Mouse (Mus musculus) activated CD4-positive, CD25-positive, alpha-beta regulatory T cell, adult 4 months (primary cell): ENCODE results near the gene 9230112D13Rik. TPM values are rescaled to one million over a fixed set of nuclear protein-coding genes. Genes with fewer than 3 reads are reported as not detected.

Experiments
- ATAC-seq: one replicate; pipeline ENCODE4 v1.8.0; 2017
- polyA plus RNA-seq, 2 experiments: library from polyadenylated mRNA; unstranded; fragments of 100-300 nt; shearing (Covaris generic); gene quantifications; one replicate each; pipeline ENCODE4 v1.2.1; 2017

Gene 9230112D13Rik
- not detected for polyA plus RNA-seq

- no peak for ATAC-seq
Measured at GRCm38 (mm10) chr14:34522701-34523100, at the start of gene 9230112D13Rik. 9230112D13Rik (minus strand) TSS chr14:34522801.

DNA sequence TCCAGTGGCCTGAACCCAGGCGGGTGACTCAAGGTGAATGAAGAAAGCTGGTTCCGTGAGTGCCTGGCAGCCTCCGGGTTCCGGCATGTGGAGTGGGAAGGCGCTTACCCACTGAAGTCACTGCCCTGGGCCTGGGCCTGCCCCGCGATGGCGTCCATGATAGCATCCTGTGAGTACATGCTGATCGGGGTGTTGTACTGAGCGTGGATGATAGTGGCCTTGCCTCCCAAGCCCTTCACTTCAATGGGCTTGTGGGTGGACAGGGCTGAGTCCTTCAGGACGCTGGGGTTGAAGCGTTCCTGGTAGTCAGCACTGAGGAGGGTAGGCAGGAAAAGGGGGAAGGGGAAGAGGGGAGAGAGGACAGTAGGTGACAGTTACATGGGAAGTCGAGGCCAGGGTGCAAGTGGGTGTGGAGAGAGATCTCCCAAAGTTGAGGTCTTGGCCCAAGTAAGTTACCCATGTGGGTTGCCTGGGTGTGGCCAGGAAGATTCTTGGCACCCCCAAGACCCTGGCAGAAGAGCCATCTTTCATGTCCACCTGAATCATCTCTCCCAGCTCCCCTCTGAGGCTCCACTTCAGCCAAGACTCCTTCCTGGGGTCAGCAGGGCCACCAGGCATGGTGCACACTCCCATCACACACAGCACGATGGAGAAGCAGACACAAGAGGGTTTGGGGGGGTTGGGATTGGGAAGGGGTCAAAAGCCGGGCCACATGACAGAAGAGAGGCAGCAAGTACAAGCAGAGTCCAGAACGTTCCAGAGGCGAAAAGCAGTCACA lies 49.2 kb upstream of the 9230112D13Rik start:
- no peak for ATAC-seq

DNA sequence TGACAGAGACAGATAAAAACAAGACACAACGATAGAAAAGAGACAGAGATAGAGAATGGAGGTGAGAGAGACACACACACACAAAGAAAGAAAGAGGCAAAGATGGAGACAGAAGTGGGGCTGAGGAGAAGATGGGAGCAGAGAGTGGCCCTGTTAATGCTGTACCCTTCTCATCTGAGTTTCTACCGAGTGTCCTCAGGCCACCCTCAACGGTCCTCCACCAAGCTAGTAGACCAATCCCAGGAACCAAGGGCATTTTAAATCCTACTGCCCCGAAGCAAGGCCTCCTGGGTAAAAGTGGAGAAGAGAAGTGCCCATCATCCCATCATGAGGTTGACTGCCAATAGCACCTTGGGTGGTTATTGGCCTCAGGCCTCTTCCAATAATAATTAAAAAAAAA lies 48.3 kb upstream of the 9230112D13Rik start:
- no peak for ATAC-seq

- peak; percentile 49 for ATAC-seq
Measured at GRCm38 (mm10) chr14:34570294-34570693, 47.7 kb upstream of the 9230112D13Rik start.

DNA sequence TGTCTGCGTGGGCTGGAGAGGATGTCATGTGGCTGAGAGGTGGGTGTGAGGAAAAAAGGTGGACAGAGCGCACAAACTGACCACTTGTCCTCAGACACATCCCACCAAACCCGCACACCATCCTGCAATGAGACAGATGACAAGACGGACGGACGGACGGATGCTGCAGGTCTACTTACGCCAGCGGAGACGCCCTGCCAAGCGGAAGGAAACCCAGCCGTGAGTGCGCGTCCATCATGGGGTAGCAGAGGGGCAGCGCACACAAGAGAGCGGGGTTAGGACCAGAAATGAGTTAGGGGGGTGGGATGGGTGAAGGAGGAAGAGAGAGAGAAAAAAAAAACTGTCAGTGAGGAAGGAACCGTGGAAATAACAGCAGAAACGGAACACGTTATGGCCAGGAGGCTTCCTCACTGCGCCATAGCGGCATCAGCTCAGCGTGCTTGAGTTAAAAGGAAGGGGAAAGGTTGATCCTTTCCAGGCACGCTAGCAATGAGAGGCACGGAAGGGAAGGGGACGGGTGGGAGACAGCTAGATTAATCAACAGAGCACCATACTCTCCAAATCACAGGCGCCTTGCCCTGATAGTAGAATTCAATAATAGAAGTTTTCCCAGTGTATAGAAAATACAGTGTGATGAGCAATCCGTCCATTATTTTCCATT lies 47.1 kb upstream of the 9230112D13Rik start:
- ATAC-seq: no peak

GRCm38 (mm10) chr14:34568626-34569025 lies 46.0 kb upstream of the 9230112D13Rik start:
- ATAC-seq: no peak

GRCm38 (mm10) chr14:34567697-34568096 lies 45.1 kb upstream of the 9230112D13Rik start:
- ATAC-seq: no peak

DNA sequence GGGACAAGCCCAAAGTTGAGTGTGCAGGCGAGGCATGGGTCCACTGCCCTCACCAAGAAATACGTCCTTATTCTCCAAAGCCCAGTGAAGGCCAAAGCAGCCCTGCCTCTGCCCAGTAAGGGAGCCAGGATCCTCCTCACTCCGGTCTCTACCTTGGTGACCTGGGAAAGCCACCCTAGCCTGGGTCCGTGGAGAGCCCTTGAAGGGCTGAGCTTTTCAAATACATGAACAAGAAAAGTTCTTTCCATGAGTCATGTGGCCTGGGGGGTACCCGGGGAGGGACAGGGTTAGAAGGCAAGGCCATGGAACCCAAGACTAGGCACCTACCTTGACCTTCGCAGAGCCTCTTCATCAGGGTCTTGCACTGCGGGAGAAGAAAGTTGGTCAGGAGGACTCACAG lies 43.9 kb upstream of the 9230112D13Rik start:
- ATAC-seq: no peak

DNA sequence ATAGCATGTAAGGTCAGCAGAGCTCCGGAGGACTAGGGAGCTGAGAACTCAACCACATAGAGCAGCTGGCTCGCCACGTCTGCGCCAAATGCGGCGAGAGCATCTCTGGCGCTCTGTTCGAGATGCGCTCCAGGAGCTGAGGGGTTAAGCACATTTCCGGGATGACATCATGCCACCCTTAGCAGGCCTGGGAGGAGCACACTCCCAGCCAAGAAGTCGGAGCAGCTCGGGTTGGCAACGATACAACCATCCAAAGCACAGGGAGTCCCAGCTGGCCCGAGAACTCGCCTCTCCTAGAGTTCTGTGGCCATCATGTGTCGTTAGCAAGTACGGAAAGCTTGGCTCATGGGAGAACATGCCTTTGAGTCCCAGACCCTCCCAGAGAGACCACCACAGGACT lies 43.1 kb upstream of the 9230112D13Rik start:
- ATAC-seq: no peak

- ATAC-seq: no peak
Measured at GRCm38 (mm10) chr14:34564646-34565045, 42.0 kb upstream of the 9230112D13Rik start.

- ATAC-seq: no peak
Measured at GRCm38 (mm10) chr14:34562393-34562792, 39.8 kb upstream of the 9230112D13Rik start.

GRCm38 (mm10) chr14:34561647-34562046 lies 39.0 kb upstream of the 9230112D13Rik start:
- no peak for ATAC-seq

- no peak for ATAC-seq
Measured at GRCm38 (mm10) chr14:34558947-34559346, 36.3 kb upstream of the 9230112D13Rik start.

DNA sequence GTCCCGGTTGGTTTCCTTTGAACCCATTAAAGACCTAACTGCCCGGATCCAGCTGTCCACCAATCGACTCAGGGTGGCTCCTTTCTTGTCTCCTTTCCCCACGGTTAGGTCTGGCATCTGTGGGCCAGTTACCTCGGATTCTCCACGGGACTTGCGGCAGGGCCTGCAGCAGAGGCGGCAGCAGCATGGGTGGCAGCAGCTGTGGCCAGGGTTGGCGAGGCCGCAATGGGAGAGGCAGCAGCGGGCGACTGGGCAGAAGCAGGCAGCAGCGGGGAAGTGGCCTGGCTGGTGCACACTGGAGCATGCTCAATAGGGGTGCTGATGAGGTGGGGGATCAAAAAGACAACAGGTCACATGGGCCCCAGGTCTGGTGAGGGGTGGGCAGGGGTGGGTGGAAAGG lies 32.6 kb upstream of the 9230112D13Rik start:
- no peak for ATAC-seq

GRCm38 (mm10) chr14:34554047-34554446 lies 31.4 kb upstream of the 9230112D13Rik start:
- no peak for ATAC-seq

GRCm38 (mm10) chr14:34553470-34553869 lies 30.9 kb upstream of the 9230112D13Rik start:
- ATAC-seq: no peak

DNA sequence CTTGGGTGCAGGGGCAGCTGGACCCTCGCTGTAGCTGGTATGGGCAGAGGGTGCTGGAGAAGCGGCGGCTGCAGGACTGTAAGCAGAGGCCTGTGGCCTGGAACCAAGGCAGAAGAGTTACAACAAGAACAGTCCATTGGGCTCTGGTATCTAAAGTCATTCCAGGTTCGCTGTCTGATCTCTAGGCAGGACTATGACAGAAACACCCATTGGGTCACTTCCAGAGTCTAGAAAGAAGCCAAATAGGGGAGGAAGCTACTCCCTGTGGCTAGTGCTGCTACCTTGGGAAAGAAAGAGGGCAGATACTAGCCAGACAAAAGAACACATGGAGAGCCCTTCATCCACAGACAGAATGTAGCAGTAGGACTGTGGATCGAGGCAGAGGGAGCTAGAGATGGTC lies 29.6 kb upstream of the 9230112D13Rik start:
- no peak for ATAC-seq

GRCm38 (mm10) chr14:34549004-34549671 lies 26.5 kb upstream of the 9230112D13Rik start:
- peak; percentile 79 for ATAC-seq

DNA sequence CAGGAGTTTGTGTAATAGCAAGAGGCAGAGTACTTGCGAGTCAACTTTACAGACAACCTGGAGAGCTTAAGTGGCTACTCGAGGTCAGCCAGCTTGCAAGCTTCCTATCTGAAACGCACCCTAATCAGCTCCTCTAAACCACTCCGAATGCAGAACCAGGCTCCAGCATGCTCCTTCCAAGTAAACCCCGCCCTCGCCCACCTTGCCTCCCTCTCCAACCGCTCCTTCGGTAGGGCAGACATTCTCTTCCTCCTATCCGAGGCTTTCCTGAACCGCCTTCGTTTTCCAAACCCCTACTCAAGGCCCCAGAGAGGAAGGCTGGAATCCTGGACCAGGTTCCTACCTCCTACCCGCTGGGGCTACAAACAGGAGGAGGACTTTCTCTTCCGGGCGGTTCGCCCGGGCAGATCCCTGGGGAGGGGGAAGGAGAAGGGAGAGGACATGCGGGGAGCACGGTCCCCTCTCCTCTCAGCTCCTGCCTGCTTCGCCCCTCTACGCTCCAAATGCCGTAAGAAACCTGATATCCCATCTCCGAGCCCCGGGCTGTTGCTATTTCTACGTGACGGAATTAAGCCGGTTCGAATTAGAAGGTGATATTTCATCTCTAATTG lies 25.9 kb upstream of the 9230112D13Rik start:
- ATAC-seq: no peak

DNA sequence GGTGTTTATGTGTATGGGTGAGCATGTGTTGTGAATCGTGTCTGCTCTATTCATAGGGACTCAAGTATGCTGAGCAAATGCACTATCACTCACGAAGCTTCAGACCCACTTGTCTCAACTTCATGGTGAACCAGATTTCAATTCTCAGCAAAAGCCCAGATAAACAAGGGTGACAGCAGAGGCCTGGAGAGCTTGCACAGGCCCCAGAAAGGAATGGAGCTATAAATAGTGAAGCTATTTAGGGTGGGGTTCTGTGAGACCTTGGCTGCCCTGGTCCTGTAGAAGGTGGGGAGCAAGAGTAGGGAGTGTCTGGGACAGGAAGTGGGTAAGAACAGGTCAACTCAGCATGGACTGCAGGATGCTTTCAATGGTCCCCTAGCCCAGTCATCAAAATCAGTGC lies 21.9 kb upstream of the 9230112D13Rik start:
- ATAC-seq: no peak

- ATAC-seq: no peak
Measured at GRCm38 (mm10) chr14:34544001-34544400, 21.4 kb upstream of the 9230112D13Rik start.

DNA sequence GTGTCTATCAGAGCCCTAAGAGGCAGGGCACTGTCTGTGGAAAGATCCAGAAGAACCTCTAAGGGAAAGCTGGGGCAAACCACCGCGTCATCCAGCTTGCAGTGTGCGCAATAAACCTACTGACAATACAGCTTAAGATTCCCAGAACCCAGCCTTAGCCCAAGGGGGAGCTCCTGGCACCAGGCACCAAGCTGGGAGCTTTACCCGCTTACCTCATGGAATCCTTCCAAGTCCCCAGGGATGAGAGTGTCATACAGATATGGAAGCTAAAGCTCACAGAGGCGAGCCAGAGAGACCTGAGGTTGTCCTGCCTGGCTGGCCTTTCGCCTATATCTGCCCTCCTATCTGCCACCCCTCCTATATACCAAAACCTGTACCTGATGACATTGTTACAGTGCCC lies 21.0 kb upstream of the 9230112D13Rik start:
- ATAC-seq: no peak

GRCm38 (mm10) chr14:34541896-34542295 lies 19.3 kb upstream of the 9230112D13Rik start:
- ATAC-seq: no peak
